In genomic region chr7:139441761-139442211, GRCm38 (mm10) we compare ENCODE assay signal across 8 mouse cellular contexts. TPM values are rescaled to one million over a fixed set of nuclear protein-coding genes. Genes with fewer than 3 reads are reported as not detected.
DNase-seq lines count a peak whose midpoint lies in the region; ATAC-seq lines count a peak whose summit lies in the region.

No protein-coding gene starts in this region.

- H3K27ac ChIP-seq in liver, embryonic 16.5 days (ENCODE audit: low read length) = no peak overlapping the region

- DNase-seq in liver = no peak
- DNase-seq in cerebellum, postnatal 14 days = peak; percentile 50 to 59
- DNase-seq in heart, postnatal 25 days (ENCODE audit: low spot score) = peak; percentile 55
- peak; percentile 38 for DNase-seq in lung, postnatal 25 days (ENCODE audit: low spot score)
- no peak for DNase-seq in left cerebral cortex, adult 8-10 months (ENCODE audit: low spot score in 2 of 2)
- DNase-seq in gastrocnemius, adult 18-20 months (ENCODE audit: low spot score) = no peak
- DNase-seq in thymus, postnatal 25 days = no peak

- no peaks in the 10 kb centered on the region for H3K4me1 ChIP-seq in liver, embryonic 16.5 days (ENCODE audit: control insufficient read depth, low read depth, low read length)

- H3K9ac ChIP-seq in liver, embryonic 16.5 days (ENCODE audit: low read depth, low read length) = no peak overlapping the region

- H3K27me3 ChIP-seq in liver, embryonic 16.5 days (ENCODE audit: control insufficient read depth, insufficient read depth, low read depth, low read length) = no peaks in the 10 kb centered on the region

- H3K4me2 ChIP-seq in liver, embryonic 16.5 days (ENCODE audit: low read depth, low read length) = no peak overlapping the region

- no peaks in the 10 kb centered on the region for H3K9me3 ChIP-seq in liver, embryonic 16.5 days (replicated peaks; ENCODE audit: control insufficient read depth, low read length)

- intact Hi-C loops in heart, postnatal 25 days (cut with DNase I) = loop anchor here (2.0 kb wide), 1 partner anchor 23 kb away; no protein-coding TSS in a partner anchor

- ATAC-seq in liver, embryonic 16.5 days (ENCODE audit: low read depth) = 0 out of 2 replicates have a peak, but pooled peaks have one; percentile 5

- 37% methylated on average over 10 of the region's 10 CpGs for WGBS in liver, embryonic 16.5 days (ENCODE audit: insufficient replicate concordance)

- no peaks in the 10 kb centered on the region for H3K36me3 ChIP-seq in liver, embryonic 16.5 days (ENCODE audit: control insufficient read depth, insufficient read depth)

- no peak overlapping the region for H3K4me3 ChIP-seq in liver, embryonic 16.5 days (ENCODE audit: low read depth, low read length)

RNA-seq across cellular contexts. Expression of gene Inpp5a, which starts 52.9 kb away (rescaled TPM):
- 3.2 and 3.5 TPM in 2 replicates for polyA plus RNA-seq in liver, embryonic 16.5 days (2015; fragmentation: Nextera tagmentation; extraction: Ambion mirVana)
- total RNA-seq in heart, postnatal 25 days (2021) = 100 to 1,000 TPM; 292 to 306 TPM
- 10 to 100 TPM; 55.8 to 63.9 (median 59.9) TPM for total RNA-seq in left cerebral cortex, adult 8-10 months (2022)
- total RNA-seq in gastrocnemius, adult 18-20 months (2021) = 10 to 100 TPM; 77.1 to 92.8 TPM

Comparison
In these comparisons a context has a peak if more than half of its experiments do, and no peak if none do; other contexts are left out.
1. DNase-seq: peak in cerebellum, postnatal 14 days (2 of 2), heart, postnatal 25 days (single experiment) and lung, postnatal 25 days (single experiment); none in liver (single experiment), left cerebral cortex, adult 8-10 months (0 of 2), gastrocnemius, adult 18-20 months (single experiment) and thymus, postnatal 25 days (single experiment).